Mouse (Mus musculus): Measurements from ENCODE around the gene Kank1. TPM values are rescaled to one million over a fixed set of nuclear protein-coding genes. Genes with fewer than 3 reads are reported as not detected.

Kank1 gene
- total RNA-seq, 4 experiments from 2014 or later = 13.2 to 15.3 (median 13.7) TPM

- no peak for DNase-seq (ENCODE audit: low spot score in 2 of 2)
Observed at GRCm38 (mm10) chr19:25251610-25252140, 14.9 kb downstream of the Kank1 start.

DNA sequence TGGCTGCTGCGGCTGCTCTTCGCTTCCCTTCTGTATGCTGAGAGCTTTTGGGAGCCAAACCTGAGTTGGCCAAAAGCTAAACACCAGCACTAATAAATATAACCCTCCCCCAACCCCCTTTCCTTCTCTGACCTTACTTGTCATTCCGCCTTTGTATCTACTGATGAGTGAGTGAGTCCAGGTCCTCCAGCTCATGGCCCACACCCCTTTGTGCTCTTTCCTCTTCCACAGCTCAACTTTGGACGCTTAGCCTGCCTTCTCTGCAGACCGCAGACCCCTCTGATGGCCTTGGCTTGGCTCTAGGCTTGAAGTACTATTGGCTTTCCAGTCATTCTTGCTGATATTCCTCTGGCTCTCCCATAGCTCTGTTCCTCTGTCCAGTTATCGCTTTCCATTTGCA lies 16.4 kb downstream of the Kank1 start:
- no peak for DNase-seq (ENCODE audit: low spot score in 2 of 2)

DNA sequence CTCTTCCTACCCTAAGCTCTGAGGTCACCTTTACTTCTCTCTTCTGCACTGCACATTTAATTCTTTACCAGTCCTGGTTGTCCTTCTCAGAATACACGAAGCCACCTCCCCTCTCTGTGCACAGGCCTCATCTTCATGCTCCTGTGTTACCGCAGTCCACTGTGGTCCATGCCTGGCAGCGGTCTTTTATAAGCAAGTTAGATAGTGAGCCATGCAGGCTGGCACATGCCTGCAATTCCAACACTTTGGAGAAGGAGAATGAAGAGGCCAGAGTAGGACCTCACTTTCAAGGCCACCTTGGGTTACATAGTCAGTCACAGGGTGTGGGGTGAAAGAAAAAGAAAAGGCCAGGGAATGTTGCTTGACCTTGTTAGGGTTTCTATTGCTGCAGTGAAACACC lies 16.9 kb downstream of the Kank1 start:
- no peak for DNase-seq (ENCODE audit: low spot score in 2 of 2)

- no peak for DNase-seq (ENCODE audit: low spot score in 2 of 2)
Observed at GRCm38 (mm10) chr19:25258321-25258720, 21.5 kb downstream of the Kank1 start.

- no peak for DNase-seq (ENCODE audit: low spot score in 2 of 2)
Observed at GRCm38 (mm10) chr19:25266181-25266580, 29.4 kb downstream of the Kank1 start.

DNA sequence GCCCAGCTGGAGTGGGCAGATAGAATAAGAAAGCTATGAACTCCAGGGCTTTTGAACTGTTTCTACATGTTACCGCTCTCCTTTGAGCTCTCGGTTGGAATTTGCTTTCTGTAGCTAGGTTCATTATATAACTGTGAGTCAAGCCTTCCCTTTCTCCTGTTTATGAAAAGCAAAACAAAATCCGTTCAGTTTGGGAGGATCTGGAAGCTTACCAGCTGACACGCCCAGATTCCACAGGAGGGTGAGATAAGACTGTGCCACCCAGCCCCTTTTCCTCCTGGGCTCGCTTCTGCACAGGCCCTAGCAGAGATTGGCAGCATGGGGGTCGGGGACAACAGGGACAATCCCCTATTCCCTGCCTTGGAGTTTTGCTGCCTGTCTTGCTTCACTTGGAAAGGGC lies 30.5 kb downstream of the Kank1 start:
- peak in 1 of 2 experiments; percentile 10 for DNase-seq (ENCODE audit: low spot score in 2 of 2)

DNA sequence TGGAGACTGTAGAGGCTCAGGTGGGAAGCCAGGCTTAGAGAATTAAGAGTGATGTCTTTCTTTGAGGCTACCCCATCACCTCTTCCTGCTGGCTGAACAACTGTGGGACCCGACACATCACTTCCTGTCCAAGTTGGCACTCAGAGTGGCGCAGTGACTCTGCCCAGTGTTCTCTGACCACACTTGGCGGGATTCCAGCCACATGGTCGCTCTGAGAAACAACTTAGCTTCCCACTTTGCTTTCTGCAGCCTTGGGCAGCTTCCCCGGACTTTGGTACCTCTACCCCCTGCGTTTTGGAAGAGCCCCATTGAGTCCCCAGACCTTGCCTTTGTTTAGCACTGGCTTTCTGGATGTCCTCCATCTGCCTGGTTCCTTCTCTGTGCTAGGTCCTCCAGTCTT lies 31.8 kb downstream of the Kank1 start:
- DNase-seq (ENCODE audit: low spot score in 2 of 2) = peak; percentile 17 to 68

GRCm38 (mm10) chr19:25271591-25271990 lies 34.8 kb downstream of the Kank1 start:
- no peak for DNase-seq (ENCODE audit: low spot score in 2 of 2)

DNA sequence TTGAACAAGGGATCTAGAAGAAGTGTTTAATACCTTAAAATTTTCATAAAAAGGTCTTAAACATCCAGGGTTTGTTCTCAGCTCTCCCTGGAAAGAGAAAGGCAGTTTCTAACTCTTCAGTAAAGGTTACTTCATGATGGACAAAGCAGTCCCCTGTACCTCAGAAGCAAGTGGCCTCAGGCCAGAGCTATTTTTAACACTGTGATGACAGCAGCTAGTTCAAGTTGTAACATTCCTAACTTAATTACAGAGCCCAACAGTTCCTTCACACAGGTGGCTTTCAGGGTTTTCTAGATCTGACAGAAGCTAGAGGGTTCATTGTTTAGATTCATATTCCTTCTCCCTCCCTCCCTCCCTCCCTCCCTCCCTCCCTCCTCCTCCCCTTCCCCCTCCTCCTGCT lies 36.4 kb downstream of the Kank1 start:
- DNase-seq (ENCODE audit: low spot score in 2 of 2) = no peak

- DNase-seq (ENCODE audit: low spot score in 2 of 2) = no peak
Observed at GRCm38 (mm10) chr19:25276600-25277395, 40.0 kb downstream of the Kank1 start.

- no peak for DNase-seq (ENCODE audit: low spot score in 2 of 2)
Observed at GRCm38 (mm10) chr19:25277761-25278160, 41.0 kb downstream of the Kank1 start.

GRCm38 (mm10) chr19:25279603-25280002 lies 42.8 kb downstream of the Kank1 start:
- DNase-seq (ENCODE audit: low spot score in 2 of 2) = no peak

GRCm38 (mm10) chr19:25283665-25284064 lies 46.9 kb downstream of the Kank1 start:
- no peak for DNase-seq (ENCODE audit: low spot score in 2 of 2)

DNA sequence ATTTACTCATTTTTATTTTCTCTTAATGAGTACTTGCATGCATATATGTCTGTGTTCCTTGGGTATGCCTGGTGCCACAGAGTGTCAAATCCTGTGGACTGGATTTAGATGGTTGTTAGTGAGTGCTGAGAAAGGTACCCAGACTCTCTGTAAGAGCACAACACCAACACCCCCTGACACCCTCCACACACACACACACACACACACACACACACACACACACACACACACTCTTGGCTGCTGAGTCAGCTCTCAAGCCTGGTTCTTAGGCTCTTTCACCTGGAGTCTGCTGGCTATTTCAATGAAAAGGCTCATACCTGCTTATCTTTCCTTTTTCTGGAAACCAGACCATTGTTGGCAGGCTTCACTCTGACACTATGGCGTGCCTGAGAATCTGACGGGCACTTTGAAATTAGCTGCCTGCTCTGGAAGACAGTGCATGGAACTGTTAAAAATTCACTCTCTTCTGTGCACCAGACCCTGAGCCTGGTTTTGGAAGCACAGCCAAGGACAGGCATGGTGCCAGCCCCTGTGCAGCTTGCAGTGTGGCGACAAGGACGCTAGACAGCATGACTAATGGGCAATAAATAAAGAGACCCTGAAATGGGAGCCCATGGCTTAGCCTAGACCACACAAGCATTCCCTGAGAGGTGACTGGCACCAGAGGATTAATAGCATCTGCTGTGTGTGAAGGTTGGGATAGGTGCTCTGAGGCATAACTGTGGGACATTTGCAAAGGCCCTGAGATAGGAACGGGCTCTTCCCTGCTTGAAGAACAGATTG lies 49.2 kb downstream of the Kank1 start:
- DNase-seq (ENCODE audit: low spot score in 2 of 2) = peak in 1 of 2 experiments; percentile 33

- DNase-seq (ENCODE audit: low spot score in 2 of 2) = no peak
Observed at GRCm38 (mm10) chr19:25290991-25291520, 54.3 kb downstream of the Kank1 start.

DNA sequence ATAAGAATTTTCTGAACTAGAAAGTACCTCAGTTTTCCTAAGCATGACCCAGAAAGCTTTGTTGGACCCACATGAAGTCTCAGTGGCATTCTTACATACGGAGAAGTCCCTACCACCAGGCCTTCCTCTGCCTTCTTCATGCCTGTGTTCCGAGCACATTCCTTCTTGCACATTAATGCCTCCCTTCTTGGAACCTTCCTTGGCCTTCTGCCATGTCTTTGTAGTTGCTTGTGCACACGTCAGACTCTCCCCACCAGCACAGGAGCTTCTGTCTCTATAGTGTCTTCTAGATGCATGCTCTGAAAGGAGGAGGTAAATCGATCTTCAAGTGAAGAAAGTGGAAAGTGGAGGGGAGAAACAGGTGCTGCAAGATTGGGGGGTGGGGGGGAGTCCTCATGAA lies 58.4 kb downstream of the Kank1 start:
- no peak for DNase-seq (ENCODE audit: low spot score in 2 of 2)

DNA sequence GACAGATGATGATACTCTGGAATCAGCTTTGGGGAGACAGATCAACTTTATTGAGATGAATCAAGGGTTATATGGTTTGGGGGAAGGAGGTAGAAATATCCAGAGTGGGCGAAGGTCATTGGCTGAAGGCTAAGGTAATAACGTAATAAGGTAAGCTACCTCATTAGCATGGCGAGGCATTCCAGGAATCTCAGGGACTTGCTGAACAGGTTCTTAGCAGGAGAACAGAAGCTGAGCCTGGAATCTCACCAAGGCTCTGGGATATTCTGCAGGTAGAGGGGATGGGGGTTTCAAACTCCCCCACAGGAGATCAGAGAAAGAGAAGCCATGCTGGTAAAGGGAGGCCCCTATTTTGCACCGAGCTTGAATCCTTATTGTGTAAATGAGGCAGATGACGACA lies 60.5 kb downstream of the Kank1 start:
- DNase-seq (ENCODE audit: low spot score in 2 of 2) = no peak

GRCm38 (mm10) chr19:25299852-25300670 lies 63.3 kb downstream of the Kank1 start:
- DNase-seq (ENCODE audit: low spot score in 2 of 2) = no peak

GRCm38 (mm10) chr19:25301189-25301588 lies 64.4 kb downstream of the Kank1 start:
- DNase-seq (ENCODE audit: low spot score in 2 of 2) = no peak

DNA sequence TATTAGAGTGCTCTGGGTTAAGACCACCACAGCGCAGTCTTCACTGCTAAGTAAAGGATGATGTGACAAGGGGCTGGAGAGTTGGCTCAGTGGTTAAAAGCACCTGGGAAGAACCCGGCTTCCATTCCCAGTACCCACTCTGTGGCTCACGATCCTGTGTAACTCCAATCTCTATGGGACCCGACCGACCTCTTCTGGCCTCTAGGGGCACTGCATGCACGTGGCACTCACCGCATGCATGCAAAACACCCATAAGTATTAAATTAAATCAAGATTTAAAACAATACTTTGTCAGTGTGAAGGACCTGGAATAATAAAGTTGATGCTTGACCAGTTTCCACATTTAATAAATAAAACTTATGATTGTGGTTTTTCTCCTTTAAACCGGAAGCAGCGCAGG lies 69.5 kb downstream of the Kank1 start:
- DNase-seq (ENCODE audit: low spot score in 2 of 2) = no peak

GRCm38 (mm10) chr19:25308156-25308555 lies 71.4 kb downstream of the Kank1 start:
- DNase-seq (ENCODE audit: low spot score in 2 of 2) = no peak
